Mouse (Mus musculus): ENCODE measurements around the gene Gm12216. TPM values are rescaled to one million over a fixed set of nuclear protein-coding genes. Genes with fewer than 3 reads are reported as not detected.

The Gm12216 gene
- total RNA-seq, 2 experiments from 2014 or later, result 4.0 to 4.5 TPM

Small RNA genes within 50 kb of the gene (microRNA-seq; reads per million reads assigned to microRNA genes)
- not detected for gene Mir7671

Other genes starting within 250 kb of the Gm12216 start
- not detected for gene Il4, start 240.6 kb downstream of the Gm12216 start, total RNA-seq (2021)
- gene Il13, start 224.6 kb downstream of the Gm12216 start, total RNA-seq (2021), result not detected
- gene Rad50, start 151.9 kb downstream of the Gm12216 start, total RNA-seq (2021), result 10 to 100 TPM in 1 of 2 experiments, 1 to 10 TPM in 1; 9.9 to 11.3 TPM
- not detected for gene Il5, start 138.5 kb downstream of the Gm12216 start, total RNA-seq (2021)
- gene Irf1, start 89.2 kb downstream of the Gm12216 start, total RNA-seq (2021), result 1 to 10 TPM; 6.5 to 6.6 TPM
- 1 to 10 TPM in 1 of 2 experiments, under 1 TPM in 1; 0.96 to 1.2 TPM for gene Gm17334, start 86.1 kb downstream of the Gm12216 start, total RNA-seq (2021)
- 10 to 100 TPM in 1 of 2 experiments, 1 to 10 TPM in 1; 7.8 to 13.1 TPM for gene Slc22a5, start 32.4 kb upstream of the Gm12216 start, total RNA-seq (2021)
- gene Slc22a21, start 121.1 kb upstream of the Gm12216 start, total RNA-seq (2021), result 1 to 10 TPM; 1.1 to 1.9 TPM
- 1 to 10 TPM; 4.3 to 5.3 TPM for gene Slc22a4, start 168.8 kb upstream of the Gm12216 start, total RNA-seq (2021)
- gene Pdlim4, start 209.8 kb upstream of the Gm12216 start, total RNA-seq (2021), result 10 to 100 TPM; 12.2 to 13.1 TPM
- gene P4ha2, start 240.8 kb upstream of the Gm12216 start, total RNA-seq (2021), result 10 to 100 TPM; 15.4 to 21.4 TPM

Measured in left cerebral cortex, postnatal 36 days (tissue).